Mouse (Mus musculus): ENCODE results near the gene Tas2r105.
A peak's percentile ranks its signal among the peaks of the same experiment; 100 is the strongest.

Gene Tas2r105

GRCm38 (mm10) chr6:131687395-131687794 is at the start of gene Tas2r105:
TSS of gene Tas2r105 (minus strand) at chr6:131687495.
- DNase-seq (ENCODE audit: low spot score): no peak

GRCm38 (mm10) chr6:131712803-131713202 is 25.5 kb upstream of the Tas2r105 start:
- peak; percentile 3 for DNase-seq (ENCODE audit: low spot score)

GRCm38 (mm10) chr6:131689963-131690362 is 2.7 kb upstream of the Tas2r105 start, which contains the start of gene Tas2r114:
TSS of gene Tas2r114 (minus strand) at chr6:131690063.
- DNase-seq (ENCODE audit: low spot score): no peak

GRCm38 (mm10) chr6:131685644-131686043 is 1.7 kb downstream of the Tas2r105 start, which contains the start of gene Tas2r104:
TSS of gene Tas2r104 (minus strand) at chr6:131685744.
- no peak for DNase-seq (ENCODE audit: low spot score)

DNA sequence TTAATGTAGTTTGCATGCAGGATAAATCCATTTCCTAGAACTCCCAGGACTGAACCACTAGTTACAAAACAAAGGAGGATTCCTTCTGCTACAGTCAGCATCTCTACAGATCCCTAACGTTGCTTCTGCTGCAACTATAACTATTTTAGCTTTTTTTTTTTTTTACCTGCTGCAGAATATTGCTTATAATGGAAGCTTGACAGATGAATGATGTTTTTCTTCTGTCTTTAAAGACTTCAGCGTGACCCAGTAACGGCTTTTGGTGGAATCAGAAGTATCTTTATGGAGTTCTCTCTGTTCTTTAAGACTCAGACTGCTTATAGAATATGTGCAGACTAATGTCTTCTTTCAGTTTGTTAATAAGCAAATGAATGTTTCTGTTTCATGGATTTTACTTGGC is 8.5 kb downstream of the Tas2r105 start, which contains the start of gene Tas2r106:
Gene Tas2r106 (minus strand): TSS at position 101 of the 400 bp plus-strand sequence.
- DNase-seq (ENCODE audit: low spot score): no peak

- no peak for DNase-seq (ENCODE audit: low spot score)
These were observed 27.2 kb downstream of the Tas2r105 start, which contains the start of gene Tas2r107 for GRCm38 (mm10) chr6:131660049-131660448. TSS of gene Tas2r107 (minus strand) at chr6:131660149.

Data from embryo, embryonic 10.5 days (tissue).